Mouse (Mus musculus): ENCODE results near the gene Cdkn1a. TPM values are rescaled to one million over a fixed set of nuclear protein-coding genes. Genes with fewer than 3 reads are reported as not detected.

Cdkn1a gene
- polyA plus RNA-seq, 1 experiment = 17.7 TPM

GRCm38 (mm10) chr17:29126561-29126960 lies 35.8 kb downstream of the Cdkn1a start:
- Histone ChIP-seq H3K4me1 (ENCODE audit: control insufficient read depth, insufficient read depth, low read length) (no peaks in the 10 kb centered on the region), H3K27ac (ENCODE audit: insufficient read depth, low read length) (no peak overlapping the region)
- TF ChIP-seq POLR2A (IDR thresholded peaks at IDR 0.05; ENCODE audit: extremely low read depth, insufficient read depth, low read length) (no peak), CTCF (IDR thresholded peaks at IDR 0.05; ENCODE audit: extremely low read depth, insufficient read depth, low read length) (no peak)

GRCm38 (mm10) chr17:29129341-29129740 lies 38.6 kb downstream of the Cdkn1a start:
- TF ChIP-seq POLR2A (IDR thresholded peaks at IDR 0.05; ENCODE audit: extremely low read depth, insufficient read depth, low read length) (no peak), CTCF (IDR thresholded peaks at IDR 0.05; ENCODE audit: extremely low read depth, insufficient read depth, low read length) (no peak)
- no peak overlapping the region for H3K27ac ChIP-seq (ENCODE audit: insufficient read depth, low read length)
- H3K4me1 ChIP-seq (ENCODE audit: control insufficient read depth, insufficient read depth, low read length) = no peaks in the 10 kb centered on the region
- no peak overlapping the region for H3K4me3 ChIP-seq (ENCODE audit: insufficient read depth, low read length)

More at GRCm38 (mm10) chr17:29126561-29126960, 35.8 kb downstream of the Cdkn1a start:
- H3K4me3 ChIP-seq (ENCODE audit: insufficient read depth, low read length) = no peak overlapping the region

- no peak overlapping the region for H3K4me3 ChIP-seq (ENCODE audit: insufficient read depth, low read length)
- TF ChIP-seq POLR2A (IDR thresholded peaks at IDR 0.05; ENCODE audit: extremely low read depth, insufficient read depth, low read length) (no peak), CTCF (IDR thresholded peaks at IDR 0.05; ENCODE audit: extremely low read depth, insufficient read depth, low read length) (no peak)
- H3K27ac ChIP-seq (ENCODE audit: insufficient read depth, low read length) = no peak overlapping the region
- no peaks in the 10 kb centered on the region for H3K4me1 ChIP-seq (ENCODE audit: control insufficient read depth, insufficient read depth, low read length)
Observed at GRCm38 (mm10) chr17:29135066-29135465, 44.3 kb downstream of the Cdkn1a start.

GRCm38 (mm10) chr17:29136236-29136635 lies 45.5 kb downstream of the Cdkn1a start:
- Histone ChIP-seq H3K4me1 (ENCODE audit: control insufficient read depth, insufficient read depth, low read length) (no peaks in the 10 kb centered on the region), H3K27ac (ENCODE audit: insufficient read depth, low read length) (no peak overlapping the region), H3K4me3 (ENCODE audit: insufficient read depth, low read length) (no peak overlapping the region)
- no peak for TF ChIP-seq POLR2A (IDR thresholded peaks at IDR 0.05; ENCODE audit: extremely low read depth, insufficient read depth, low read length)
- TF ChIP-seq CTCF (IDR thresholded peaks at IDR 0.05; ENCODE audit: extremely low read depth, insufficient read depth, low read length) = no peak

- TF ChIP-seq POLR2A (IDR thresholded peaks at IDR 0.05; ENCODE audit: extremely low read depth, insufficient read depth, low read length) (no peak), CTCF (IDR thresholded peaks at IDR 0.05; ENCODE audit: extremely low read depth, insufficient read depth, low read length) (no peak)
- no peak overlapping the region for H3K27ac ChIP-seq (ENCODE audit: insufficient read depth, low read length)
- no peak overlapping the region for H3K4me3 ChIP-seq (ENCODE audit: insufficient read depth, low read length)
- H3K4me1 ChIP-seq (ENCODE audit: control insufficient read depth, insufficient read depth, low read length) = no peaks in the 10 kb centered on the region
Observed at GRCm38 (mm10) chr17:29137906-29138305, 47.1 kb downstream of the Cdkn1a start.

- H3K27ac ChIP-seq (ENCODE audit: insufficient read depth, low read length) = no peak overlapping the region
- H3K4me1 ChIP-seq (ENCODE audit: control insufficient read depth, insufficient read depth, low read length) = no peaks in the 10 kb centered on the region
- no peak overlapping the region for H3K4me3 ChIP-seq (ENCODE audit: insufficient read depth, low read length)
- TF ChIP-seq CTCF (IDR thresholded peaks at IDR 0.05; ENCODE audit: extremely low read depth, insufficient read depth, low read length) = no peak
- TF ChIP-seq POLR2A (IDR thresholded peaks at IDR 0.05; ENCODE audit: extremely low read depth, insufficient read depth, low read length) = no peak
Observed at GRCm38 (mm10) chr17:29141577-29141976, 50.8 kb downstream of the Cdkn1a start.

GRCm38 (mm10) chr17:29143266-29143665 lies 52.5 kb downstream of the Cdkn1a start:
- TF ChIP-seq CTCF (IDR thresholded peaks at IDR 0.05; ENCODE audit: extremely low read depth, insufficient read depth, low read length) (no peak), POLR2A (IDR thresholded peaks at IDR 0.05; ENCODE audit: extremely low read depth, insufficient read depth, low read length) (no peak)
- H3K27ac ChIP-seq (ENCODE audit: insufficient read depth, low read length) = no peak overlapping the region

GRCm38 (mm10) chr17:29145101-29145500 lies 54.3 kb downstream of the Cdkn1a start:
- Histone ChIP-seq H3K27ac (ENCODE audit: insufficient read depth, low read length) (no peak overlapping the region), H3K4me1 (ENCODE audit: control insufficient read depth, insufficient read depth, low read length) (no peaks in the 10 kb centered on the region), H3K4me3 (ENCODE audit: insufficient read depth, low read length) (no peak overlapping the region)
- no peak for TF ChIP-seq POLR2A (IDR thresholded peaks at IDR 0.05; ENCODE audit: extremely low read depth, insufficient read depth, low read length)
- TF ChIP-seq CTCF (IDR thresholded peaks at IDR 0.05; ENCODE audit: extremely low read depth, insufficient read depth, low read length) = no peak

More at GRCm38 (mm10) chr17:29143266-29143665, 52.5 kb downstream of the Cdkn1a start:
- Histone ChIP-seq H3K4me3 (ENCODE audit: insufficient read depth, low read length) (no peak overlapping the region), H3K4me1 (ENCODE audit: control insufficient read depth, insufficient read depth, low read length) (no peaks in the 10 kb centered on the region)

- H3K4me3 ChIP-seq (ENCODE audit: insufficient read depth, low read length) = no peak overlapping the region
- H3K4me1 ChIP-seq (ENCODE audit: control insufficient read depth, insufficient read depth, low read length) = no peaks in the 10 kb centered on the region
- H3K27ac ChIP-seq (ENCODE audit: insufficient read depth, low read length) = no peak overlapping the region
- TF ChIP-seq CTCF (IDR thresholded peaks at IDR 0.05; ENCODE audit: extremely low read depth, insufficient read depth, low read length) (no peak), POLR2A (IDR thresholded peaks at IDR 0.05; ENCODE audit: extremely low read depth, insufficient read depth, low read length) (no peak)
Observed at GRCm38 (mm10) chr17:29147273-29147672, 56.5 kb downstream of the Cdkn1a start.

GRCm38 (mm10) chr17:29147773-29148172 lies 57.0 kb downstream of the Cdkn1a start:
- TF ChIP-seq CTCF (IDR thresholded peaks at IDR 0.05; ENCODE audit: extremely low read depth, insufficient read depth, low read length) (no peak), POLR2A (IDR thresholded peaks at IDR 0.05; ENCODE audit: extremely low read depth, insufficient read depth, low read length) (no peak)
- no peak overlapping the region for H3K4me3 ChIP-seq (ENCODE audit: insufficient read depth, low read length)
- H3K4me1 ChIP-seq (ENCODE audit: control insufficient read depth, insufficient read depth, low read length) = no peaks in the 10 kb centered on the region
- no peak overlapping the region for H3K27ac ChIP-seq (ENCODE audit: insufficient read depth, low read length)
